Comparison of ENCODE assay signal across 23 mouse cellular contexts in genomic region chr7:69583901-69584300, GRCm38 (mm10).
DNase-seq lines count a peak whose midpoint lies in the region; ATAC-seq lines count a peak whose summit lies in the region.
"Had no signal": no experiment of that assay in that cellular context is flagged by ENCODE, and none has a peak within 500 bp of the region (broad histone marks: within the 10 kb centered on the region; RNA-seq: fewer than 3 reads in every experiment).

No protein-coding gene starts in this region.

- no peaks in the 10 kb centered on the region for H3K36me3 ChIP-seq in kidney, embryonic 15.5 days
- H3K36me3 ChIP-seq in hindbrain, embryonic 13.5 days, result no peaks in the 10 kb centered on the region
- H3K36me3 ChIP-seq: embryonic facial prominence, embryonic 10.5 days; forebrain, embryonic 10.5 days; G1E; heart, embryonic 10.5 days; hindbrain, embryonic 12.5 days had no signal

- H3K27ac ChIP-seq in kidney, embryonic 15.5 days, result no peak overlapping the region
- no peak overlapping the region for H3K27ac ChIP-seq in hindbrain, embryonic 13.5 days
- H3K27ac ChIP-seq: embryonic facial prominence, embryonic 10.5 days; forebrain, embryonic 10.5 days; heart, embryonic 10.5 days; hindbrain, embryonic 12.5 days; hindbrain, postnatal 0 days had no signal

- no peak overlapping the region for H3K9ac ChIP-seq in kidney, embryonic 15.5 days
- no peak overlapping the region for H3K9ac ChIP-seq in hindbrain, embryonic 13.5 days
- H3K9ac ChIP-seq: hindbrain, embryonic 12.5 days had no signal

- no peak overlapping the region for H3K4me3 ChIP-seq in kidney, embryonic 15.5 days (replicated peaks)
- H3K4me3 ChIP-seq in hindbrain, embryonic 13.5 days, result no peak overlapping the region
- H3K4me3 ChIP-seq: embryonic facial prominence, embryonic 10.5 days; erythroblast, embryonic 14.5 days; forebrain, embryonic 10.5 days; heart, embryonic 10.5 days; hindbrain, embryonic 12.5 days had no signal

- no peak overlapping the region for H3K4me2 ChIP-seq in kidney, embryonic 15.5 days
- H3K4me2 ChIP-seq in hindbrain, embryonic 13.5 days, result no peak overlapping the region
- H3K4me2 ChIP-seq: hindbrain, embryonic 12.5 days had no signal

- no peaks in the 10 kb centered on the region for H3K9me3 ChIP-seq in kidney, embryonic 15.5 days (replicated peaks)
- H3K9me3 ChIP-seq in hindbrain, embryonic 13.5 days, result no peaks in the 10 kb centered on the region
- H3K9me3 ChIP-seq: embryonic facial prominence, embryonic 10.5 days; forebrain, embryonic 10.5 days; heart, embryonic 10.5 days; hindbrain, embryonic 12.5 days had no signal

- no peak for DNase-seq in kidney, postnatal 4 days
- peak; percentile 1 for DNase-seq in Muller cell, postnatal 12 days (ENCODE audit: inconsistent ontology term)
- peak; percentile 30 for DNase-seq in embryo, embryonic 11 days
- peak; percentile 29 for DNase-seq in mesoderm, embryonic 11.5 days (ENCODE audit: low read depth, low spot score)
- DNase-seq: adrenal gland, adult 2 months; adrenal gland, postnatal 25 days; cerebellum, adult 18-20 months; cerebellum, postnatal 10 days; heart, adult 18-20 months; heart, postnatal 10 days; heart, postnatal 4 days had no signal

- peaks cover 5% of the 10 kb centered on the region; the same call in 1 of the 2 replicates for H3K27me3 ChIP-seq in kidney, embryonic 15.5 days
- H3K27me3 ChIP-seq in hindbrain, embryonic 13.5 days, result peaks cover 31% of the 10 kb centered on the region
- H3K27me3 ChIP-seq: CH12.LX; hindbrain, embryonic 12.5 days had no signal

- ATAC-seq in kidney, embryonic 15.5 days (replicated peaks; ENCODE audit: low FRiP score), result 0 out of 2 replicates have a peak, but pooled peaks have one; percentile 56
- no peak for ATAC-seq in hindbrain, embryonic 13.5 days (ENCODE audit: low FRiP score)
- no peak for ATAC-seq in erythroblast, adult 5-6 weeks (replicated peaks; ENCODE audit: low FRiP score, poor library complexity, severe bottlenecking)
- ATAC-seq: forebrain, embryonic 14.5 days; hindbrain, postnatal 0 days had no signal

- H3K4me1 ChIP-seq in kidney, embryonic 15.5 days, result no peaks in the 10 kb centered on the region
- peaks cover 8% of the 10 kb centered on the region for H3K4me1 ChIP-seq in hindbrain, embryonic 13.5 days (replicated peaks)
- H3K4me1 ChIP-seq: heart, embryonic 10.5 days had no signal

- 47% methylated on average over 1 of the region's 1 CpGs for WGBS in kidney, embryonic 15.5 days
- 50% methylated on average over 1 of the region's 1 CpGs for WGBS in hindbrain, embryonic 13.5 days

Comparison
In these comparisons a context has a peak if more than half of its experiments do, and no peak if none do; other contexts are left out.
1. DNase-seq: peak in Muller cell, postnatal 12 days (single experiment), embryo, embryonic 11 days (single experiment) and mesoderm, embryonic 11.5 days (single experiment); none in kidney, postnatal 4 days (0 of 2).